Comparison of ENCODE assay signal across 11 mouse cellular contexts in genomic region chr11:86568425-86568824, GRCm38 (mm10). TPM values are rescaled to one million over a fixed set of nuclear protein-coding genes. Genes with fewer than 3 reads are reported as not detected.
A peak's percentile ranks its signal among the peaks of the same experiment; 100 is the strongest.
DNase-seq lines count a peak whose midpoint lies in the region; ATAC-seq and TF ChIP-seq lines count a peak whose summit lies in the region.
"Had no signal": no experiment of that assay in that cellular context is flagged by ENCODE, and none has a peak within 500 bp of the region (broad histone marks: within the 10 kb centered on the region; RNA-seq: fewer than 3 reads in every experiment).

No protein-coding gene starts in this region.

- ATAC-seq in lung, embryonic 14.5 days (ENCODE audit: insufficient read depth) = no peak
- peak; percentile 92 for ATAC-seq in neutrophil, adult 5-6 weeks (ENCODE audit: extremely low read depth, insufficient number of reproducible peaks, low FRiP score, poor library complexity, severe bottlenecking)
- ATAC-seq: midbrain, embryonic 15.5 days had no signal

- no peak overlapping the region for H3K4me3 ChIP-seq in lung, embryonic 14.5 days (ENCODE audit: low read depth, low read length)
- no peak overlapping the region for H3K4me3 ChIP-seq in cortical plate, adult 2 months (ENCODE audit: insufficient read depth, low read length)
- H3K4me3 ChIP-seq: midbrain, embryonic 15.5 days; stomach, embryonic 15.5 days had no signal

- no peak overlapping the region for H3K9ac ChIP-seq in lung, embryonic 14.5 days
- H3K9ac ChIP-seq: midbrain, embryonic 15.5 days; stomach, embryonic 15.5 days had no signal

- 54% methylated on average over 3 of the region's 3 CpGs for WGBS in lung, embryonic 14.5 days

- H3K4me1 ChIP-seq in lung, embryonic 14.5 days (ENCODE audit: insufficient read depth) = peaks cover 12% of the 10 kb centered on the region; the same call in 1 of the 2 replicates
- no peaks in the 10 kb centered on the region for H3K4me1 ChIP-seq in cortical plate, adult 2 months (ENCODE audit: control insufficient read depth, insufficient read depth, low read length)
- H3K4me1 ChIP-seq: midbrain, embryonic 15.5 days had no signal

- H3K36me3 ChIP-seq in lung, embryonic 14.5 days (ENCODE audit: insufficient read depth) = no peaks in the 10 kb centered on the region; the same call in 1 of the 2 replicates
- H3K36me3 ChIP-seq: midbrain, embryonic 15.5 days; stomach, embryonic 15.5 days had no signal

- DNase-seq in embryo, embryonic 10 days (ENCODE audit: low spot score) = peak; percentile 41
- DNase-seq in embryo, embryonic 9.5 days (ENCODE audit: extremely low spot score) = no peak
- DNase-seq in lung, embryonic 14.5 days = peak; percentile 73
- DNase-seq in lung, postnatal 4 days = no peak
- DNase-seq in spleen, postnatal 14 days (ENCODE audit: low spot score in 2 of 2) = no peak
- DNase-seq in left cerebral cortex, adult 11 months (ENCODE audit: low spot score) = no peak
- DNase-seq: kidney, postnatal 25 days had no signal

- no peaks in the 10 kb centered on the region for H3K27me3 ChIP-seq in lung, embryonic 14.5 days (ENCODE audit: insufficient read depth, low read length)
- H3K27me3 ChIP-seq: midbrain, embryonic 15.5 days; stomach, embryonic 15.5 days had no signal

- H3K9me3 ChIP-seq in lung, embryonic 14.5 days (ENCODE audit: low read depth, low read length) = no peaks in the 10 kb centered on the region
- H3K9me3 ChIP-seq: midbrain, embryonic 15.5 days; stomach, embryonic 15.5 days had no signal

- no peak overlapping the region for H3K4me2 ChIP-seq in lung, embryonic 14.5 days
- H3K4me2 ChIP-seq: midbrain, embryonic 15.5 days; stomach, embryonic 15.5 days had no signal

- TF ChIP-seq POLR2A in cortical plate, adult 2 months (IDR thresholded peaks at IDR 0.05; ENCODE audit: extremely low read depth, insufficient read depth, low read length) = no peak

- H3K27ac ChIP-seq in lung, embryonic 14.5 days (ENCODE audit: low read depth) = no peak overlapping the region
- H3K27ac ChIP-seq in cortical plate, adult 2 months (ENCODE audit: insufficient read depth, low read length) = no peak overlapping the region
- H3K27ac ChIP-seq: midbrain, embryonic 15.5 days; stomach, embryonic 15.5 days had no signal

- peak; percentile 77 for TF ChIP-seq CTCF in lung, embryonic 14.5 days (IDR thresholded peaks at IDR 0.05; ENCODE audit: low read depth)
- TF ChIP-seq CTCF in cortical plate, adult 2 months (IDR thresholded peaks at IDR 0.05; ENCODE audit: extremely low read depth, insufficient read depth, low read length) = peak; percentile 30; the same call in 1 of the 2 replicates

RNA-seq across cellular contexts. Expression of gene Tubd1, which starts 23.6 kb away (rescaled TPM):
- 14.2 and 14.7 TPM in 2 replicates for polyA plus RNA-seq in lung, embryonic 14.5 days (2014; fragmentation: Nextera tagmentation; extraction: Ambion mirVana)
- 6.6 and 6.7 TPM in 2 replicates for polyA plus RNA-seq in cortical plate, adult 2 months (2012; rRNA removed)
- total RNA-seq in neutrophil, adult 5-6 weeks (2017) = 6.4 and 6.9 TPM in 2 replicates

RNA-seq across cellular contexts. Expression of gene Rps6kb1, which starts 23.8 kb away (rescaled TPM):
- polyA plus RNA-seq in lung, embryonic 14.5 days (2014; fragmentation: Nextera tagmentation; extraction: Ambion mirVana) = 58.8 and 66.5 TPM in 2 replicates
- polyA plus RNA-seq in cortical plate, adult 2 months (2012; rRNA removed) = 24.7 and 25.3 TPM in 2 replicates
- 52.5 and 55.4 TPM in 2 replicates for total RNA-seq in neutrophil, adult 5-6 weeks (2017)

Comparison
In these comparisons a context has a peak if more than half of its experiments do, and no peak if none do; other contexts are left out.
1. DNase-seq: peak in embryo, embryonic 10 days (single experiment) and lung, embryonic 14.5 days (single experiment); none in embryo, embryonic 9.5 days (single experiment), lung, postnatal 4 days (0 of 2), spleen, postnatal 14 days (0 of 2) and left cerebral cortex, adult 11 months (single experiment).